Mouse (Mus musculus): ENCODE data around the gene Foxn2. TPM values are rescaled to one million over a fixed set of nuclear protein-coding genes. Genes with fewer than 3 reads are reported as not detected.
A peak's percentile ranks its signal among the peaks of the same experiment; 100 is the strongest.

Gene Foxn2
- total RNA-seq (2018; cell fraction: chromatin; rRNA removed), result 100 to 1,000 TPM in 6 of 26 experiments, 10 to 100 TPM in 20; 39.4 to 161 (median 73.4) TPM
- 10 to 100 TPM; 20.5 to 51.2 (median 32.9) TPM for total RNA-seq (2018; cell fraction: cytosol; rRNA removed)
- total RNA-seq (2018; cell fraction: nucleus; rRNA removed), result 100 to 1,000 TPM in 2 of 26 experiments, 10 to 100 TPM in 24; 44.0 to 110 (median 74.3) TPM
- polyA plus RNA-seq (2018), result 16.4 to 21.5 TPM (median 17.1 TPM) in 3 replicates

DNA sequence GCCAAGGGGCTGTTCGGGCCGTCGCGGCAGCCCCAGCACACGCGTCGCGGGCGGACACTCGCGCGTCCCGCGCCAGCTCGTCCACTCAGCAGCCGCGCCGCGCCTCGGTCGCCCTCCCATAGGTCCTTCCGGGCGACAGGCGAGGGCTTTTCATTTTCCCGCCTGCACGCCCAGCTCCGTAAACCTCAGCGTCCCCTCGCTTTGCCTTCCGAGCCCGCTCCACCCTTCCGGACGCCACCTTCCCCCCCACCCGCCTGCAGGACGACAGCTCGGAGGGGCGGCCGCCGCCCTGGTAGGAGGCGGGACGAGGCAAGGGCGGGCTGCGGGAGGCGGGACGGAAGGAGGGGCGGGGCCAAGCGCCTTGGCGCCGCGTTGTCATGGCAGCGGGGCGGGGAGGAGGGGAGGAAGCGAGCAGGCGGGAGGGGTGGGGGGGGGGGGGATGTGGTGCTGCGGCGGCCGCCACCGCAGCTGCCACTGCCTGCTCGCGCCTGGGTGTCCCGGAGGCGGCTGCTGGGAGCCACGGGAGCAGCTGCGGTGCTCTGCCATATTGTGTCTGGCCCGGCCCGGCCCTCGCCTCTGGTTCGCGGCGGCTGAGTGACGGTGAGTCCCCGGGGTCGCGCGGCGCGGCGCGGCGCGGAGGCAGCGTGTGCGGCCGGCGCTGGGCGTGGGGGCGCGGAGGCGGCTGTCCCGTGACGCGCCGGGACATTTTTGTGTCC is at the start of gene Foxn2:
Gene Foxn2, plus strand, starts transcription at position 427 of the 716 bp plus-strand sequence.
- Histone ChIP-seq H3K27ac (peak within 1 kb of the TSS; percentile 77), H3K36me3 (ENCODE audit: inconsistent target) (no peaks in the 10 kb centered on the region), H3K79me2 (ENCODE audit: inconsistent target) (peaks cover 40% of the 10 kb centered on the region), H3K4me3 (ENCODE audit: inconsistent target) (peak within 1 kb of the TSS; percentile 72)
- under 1% methylated on average over 58 of the region's 93 CpGs for WGBS (ENCODE audit: missing documents)

DNA sequence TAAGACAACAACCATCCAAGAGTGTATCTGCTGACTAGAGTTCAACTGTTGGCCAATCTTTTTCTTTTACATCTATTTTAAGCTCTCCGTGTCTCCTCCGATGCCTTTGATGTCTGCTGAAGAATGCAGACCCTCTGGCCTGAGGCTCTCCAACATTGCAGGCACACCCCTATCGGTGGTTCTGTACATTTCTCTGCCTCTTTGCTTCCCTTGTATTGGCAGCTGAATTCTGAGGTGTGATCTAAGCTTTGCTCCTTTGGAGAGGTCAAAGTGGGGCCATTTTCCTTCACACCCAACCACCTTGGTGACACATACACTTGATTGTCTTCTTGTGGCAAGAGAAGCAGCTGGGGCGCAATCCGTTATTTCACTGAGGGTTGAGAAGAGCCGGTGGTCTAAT is 43.0 kb upstream of the Foxn2 start:
- WGBS (ENCODE audit: missing documents), result 97% methylated on average over 6 of the region's 6 CpGs
- H3K4me3 ChIP-seq (ENCODE audit: inconsistent target), result no peak overlapping the region
- no peaks in the 10 kb centered on the region for H3K36me3 ChIP-seq (ENCODE audit: inconsistent target)
- H3K27ac ChIP-seq, result no peak overlapping the region
- no peaks in the 10 kb centered on the region for H3K79me2 ChIP-seq (ENCODE audit: inconsistent target)

DNA sequence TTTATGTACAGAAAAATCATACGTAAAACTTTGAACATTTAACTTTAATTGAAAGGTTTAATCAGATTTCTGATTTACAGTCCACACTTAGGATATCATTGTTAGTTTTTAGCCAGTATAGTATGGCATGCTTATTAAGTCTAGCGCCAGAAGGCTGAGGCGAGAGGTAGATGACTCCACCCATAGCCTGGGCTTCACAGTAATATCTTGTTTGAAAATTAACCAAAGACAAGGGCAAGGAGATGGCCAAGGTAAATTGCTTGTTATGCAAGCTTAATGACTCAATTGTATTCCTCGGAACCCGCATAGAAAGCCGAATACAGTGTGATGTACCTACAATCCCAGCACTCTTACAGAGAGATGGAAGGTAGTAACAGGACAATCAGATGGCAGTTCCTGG is 42.4 kb upstream of the Foxn2 start:
- 99% methylated on average over 6 of the region's 6 CpGs for whole genome bisulfite sequencing (ENCODE audit: missing documents)
- no peak overlapping the region for H3K27ac ChIP-seq
- H3K36me3 ChIP-seq (ENCODE audit: inconsistent target), result no peaks in the 10 kb centered on the region
- no peaks in the 10 kb centered on the region for H3K79me2 ChIP-seq (ENCODE audit: inconsistent target)
- no peak overlapping the region for H3K4me3 ChIP-seq (ENCODE audit: inconsistent target)

GRCm38 (mm10) chr17:88398854-88399253 is 41.7 kb upstream of the Foxn2 start:
- WGBS (ENCODE audit: missing documents), result 85% methylated on average over 4 of the region's 4 CpGs
- Histone ChIP-seq H3K27ac (no peak overlapping the region), H3K79me2 (ENCODE audit: inconsistent target) (no peaks in the 10 kb centered on the region), H3K4me3 (ENCODE audit: inconsistent target) (no peak overlapping the region), H3K36me3 (ENCODE audit: inconsistent target) (no peaks in the 10 kb centered on the region)

GRCm38 (mm10) chr17:88400122-88400521 is 40.4 kb upstream of the Foxn2 start:
- H3K36me3 ChIP-seq (ENCODE audit: inconsistent target), result no peaks in the 10 kb centered on the region
- H3K4me3 ChIP-seq (ENCODE audit: inconsistent target), result no peak overlapping the region
- 87% methylated on average over 6 of the region's 6 CpGs for WGBS (ENCODE audit: missing documents)
- H3K79me2 ChIP-seq (ENCODE audit: inconsistent target), result no peaks in the 10 kb centered on the region
- H3K27ac ChIP-seq, result no peak overlapping the region

DNA sequence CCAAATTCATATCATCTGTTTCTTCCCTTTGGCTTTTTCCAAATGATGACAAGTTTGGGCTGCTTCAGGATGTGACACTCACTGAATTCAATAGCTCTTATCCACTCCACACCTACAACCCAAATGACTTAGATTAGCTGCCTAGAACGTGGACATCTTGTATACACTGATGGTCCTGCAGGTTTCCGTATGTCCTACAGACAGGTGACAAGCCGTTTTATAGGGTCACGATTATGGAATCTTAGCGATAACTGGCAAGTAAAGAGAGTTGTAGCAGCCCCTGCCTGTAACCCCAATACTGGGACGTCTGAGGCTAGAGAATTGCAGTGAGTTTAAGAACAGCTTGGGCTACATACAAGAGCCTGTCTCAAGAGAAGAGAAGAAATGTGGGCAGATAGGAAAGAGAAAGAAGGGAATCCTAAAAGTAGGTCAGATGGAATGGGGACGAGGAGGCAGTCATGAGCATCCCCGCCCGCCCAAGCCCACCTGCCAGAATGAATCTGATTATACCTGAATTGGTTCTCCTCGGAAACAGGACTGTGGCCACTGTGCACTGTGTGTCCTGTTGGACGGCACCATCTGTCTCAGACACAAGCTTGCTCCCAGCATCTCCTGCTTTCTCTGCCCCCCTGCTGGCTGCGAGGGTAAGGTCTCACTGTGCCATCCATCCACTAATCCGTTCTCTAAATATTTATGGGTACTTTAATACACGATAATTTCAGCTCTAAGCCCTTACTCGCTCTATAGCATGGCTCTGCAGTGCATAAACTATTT is 39.6 kb upstream of the Foxn2 start:
- Histone ChIP-seq H3K79me2 (ENCODE audit: inconsistent target) (no peaks in the 10 kb centered on the region), H3K4me3 (ENCODE audit: inconsistent target) (no peak overlapping the region), H3K36me3 (ENCODE audit: inconsistent target) (no peaks in the 10 kb centered on the region), H3K27ac (no peak overlapping the region)
- 91% methylated on average over 15 of the region's 15 CpGs for WGBS (ENCODE audit: missing documents)

GRCm38 (mm10) chr17:88403269-88403668 is 37.2 kb upstream of the Foxn2 start:
- 48% methylated on average over 6 of the region's 6 CpGs for whole genome bisulfite sequencing (ENCODE audit: missing documents)

DNA sequence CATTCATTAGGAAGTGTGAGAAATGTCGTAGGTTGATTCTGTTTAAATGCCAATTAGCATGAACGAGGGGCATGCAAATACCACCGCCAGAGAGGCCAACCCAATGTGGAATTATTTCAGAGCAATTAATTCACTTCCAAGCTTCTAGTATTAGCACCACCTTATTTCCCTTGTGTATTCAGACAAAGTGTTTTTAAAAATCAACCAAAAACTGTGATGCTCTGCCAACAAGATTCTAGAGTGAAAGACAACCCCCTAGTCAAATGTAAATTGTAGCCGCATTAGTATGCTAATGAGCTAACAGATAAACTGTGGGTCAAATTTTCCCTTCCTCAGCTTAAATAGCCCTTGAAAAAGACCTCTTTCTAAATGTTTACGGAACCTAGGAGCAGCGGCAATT is 36.0 kb upstream of the Foxn2 start:
- Histone ChIP-seq H3K36me3 (ENCODE audit: inconsistent target) (no peaks in the 10 kb centered on the region), H3K4me3 (ENCODE audit: inconsistent target) (no peak overlapping the region), H3K27ac (no peak overlapping the region), H3K79me2 (ENCODE audit: inconsistent target) (no peaks in the 10 kb centered on the region)
- WGBS (ENCODE audit: missing documents), result 73% methylated on average over 6 of the region's 6 CpGs

More at GRCm38 (mm10) chr17:88403269-88403668, 37.2 kb upstream of the Foxn2 start:
- Histone ChIP-seq H3K36me3 (ENCODE audit: inconsistent target) (no peaks in the 10 kb centered on the region), H3K27ac (no peak overlapping the region), H3K4me3 (ENCODE audit: inconsistent target) (no peak overlapping the region), H3K79me2 (ENCODE audit: inconsistent target) (no peaks in the 10 kb centered on the region)

- H3K27ac ChIP-seq, result no peak overlapping the region
- 35% methylated on average over 19 of the region's 19 CpGs for WGBS (ENCODE audit: missing documents)
- no peak overlapping the region for H3K4me3 ChIP-seq (ENCODE audit: inconsistent target)
- H3K36me3 ChIP-seq (ENCODE audit: inconsistent target), result no peaks in the 10 kb centered on the region
- H3K79me2 ChIP-seq (ENCODE audit: inconsistent target), result no peaks in the 10 kb centered on the region
Measured at GRCm38 (mm10) chr17:88405076-88405475, 35.4 kb upstream of the Foxn2 start.

DNA sequence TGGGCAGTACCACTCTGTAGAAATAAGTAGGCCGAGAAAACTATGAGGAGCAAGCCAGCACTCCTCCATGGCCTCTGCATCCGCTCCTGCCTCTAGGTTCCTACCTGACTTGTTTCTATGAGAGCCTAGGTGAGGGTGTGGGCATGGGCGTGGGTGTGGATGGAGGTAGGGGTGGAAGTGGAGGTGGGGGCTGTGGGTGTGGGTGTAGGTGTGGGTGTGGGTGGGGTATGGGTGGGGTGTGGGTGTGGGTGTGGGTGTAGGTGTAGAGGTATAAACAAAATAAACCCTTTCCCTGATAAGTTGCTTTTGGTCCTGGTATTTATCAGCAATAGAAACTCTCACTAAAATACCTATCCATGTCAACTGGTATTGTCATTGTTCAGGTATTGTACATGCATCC is 30.8 kb upstream of the Foxn2 start:
- H3K36me3 ChIP-seq (ENCODE audit: inconsistent target), result no peaks in the 10 kb centered on the region
- no peaks in the 10 kb centered on the region for H3K79me2 ChIP-seq (ENCODE audit: inconsistent target)
- WGBS (ENCODE audit: missing documents), result 96% methylated on average over 3 of the region's 3 CpGs
- no peak overlapping the region for H3K4me3 ChIP-seq (ENCODE audit: inconsistent target)
- H3K27ac ChIP-seq, result no peak overlapping the region

DNA sequence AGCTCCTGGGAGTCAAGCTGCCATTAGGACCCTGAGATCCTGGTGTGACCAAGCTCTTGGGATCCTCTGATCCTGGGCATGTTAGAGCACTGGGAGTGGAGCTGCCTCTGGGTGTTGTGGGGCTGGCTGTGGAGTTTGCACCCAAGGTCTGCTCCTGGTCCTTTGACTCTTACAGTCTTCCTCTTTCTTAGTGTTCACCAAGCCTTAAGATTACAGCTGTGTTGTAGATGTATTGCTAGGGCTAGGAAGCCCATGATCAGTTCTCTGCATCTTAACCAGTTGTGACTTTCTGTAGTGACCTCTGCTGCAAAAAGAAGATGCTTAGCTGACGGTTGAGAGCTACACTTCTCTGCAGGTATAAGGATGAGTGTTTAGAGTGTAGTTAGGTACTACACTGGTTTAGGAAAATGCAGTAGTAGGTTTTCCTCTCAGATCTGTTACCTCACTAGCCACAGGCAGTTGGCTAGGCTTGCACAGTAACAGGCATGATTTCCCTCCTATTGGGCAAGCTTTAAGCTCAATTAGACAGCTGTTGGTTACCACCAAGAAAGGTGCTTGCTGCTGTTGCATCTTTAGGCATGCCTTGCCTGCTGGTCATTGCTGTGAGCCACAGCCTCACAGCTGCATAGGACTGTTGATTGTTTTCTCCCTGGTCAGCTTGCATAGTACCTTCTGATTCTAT is 27.2 kb upstream of the Foxn2 start:
- Histone ChIP-seq H3K79me2 (ENCODE audit: inconsistent target) (no peaks in the 10 kb centered on the region), H3K36me3 (ENCODE audit: inconsistent target) (no peaks in the 10 kb centered on the region), H3K4me3 (ENCODE audit: inconsistent target) (no peak overlapping the region), H3K27ac (no peak overlapping the region)
- WGBS (ENCODE audit: missing documents), result 75% methylated on average over 1 of the region's 1 CpGs

GRCm38 (mm10) chr17:88420426-88420825 is 20.1 kb upstream of the Foxn2 start:
- H3K79me2 ChIP-seq (ENCODE audit: inconsistent target), result no peaks in the 10 kb centered on the region
- no peaks in the 10 kb centered on the region for H3K36me3 ChIP-seq (ENCODE audit: inconsistent target)
- no peak overlapping the region for H3K4me3 ChIP-seq (ENCODE audit: inconsistent target)
- 96% methylated on average over 4 of the region's 4 CpGs for WGBS (ENCODE audit: missing documents)
- no peak overlapping the region for H3K27ac ChIP-seq

DNA sequence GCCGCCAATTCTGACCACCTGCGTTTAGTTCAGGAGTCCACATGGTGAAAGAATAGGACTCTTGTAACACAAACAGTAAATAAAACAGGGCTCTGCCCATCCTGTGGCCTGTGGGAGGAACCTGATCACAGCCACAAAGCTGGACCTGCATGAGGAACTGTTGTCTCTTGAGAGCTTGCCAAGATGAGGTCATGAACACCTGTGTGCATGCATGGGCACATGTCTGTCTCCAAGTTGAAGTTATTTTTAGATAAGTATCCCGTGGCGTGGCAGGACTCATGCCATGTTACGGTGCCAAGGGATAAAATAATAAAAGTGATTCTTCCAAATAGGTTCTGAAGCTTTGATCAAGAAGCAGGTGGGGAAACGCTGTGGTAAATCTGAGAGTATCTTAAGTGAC is 19.3 kb upstream of the Foxn2 start:
- Histone ChIP-seq H3K79me2 (ENCODE audit: inconsistent target) (no peaks in the 10 kb centered on the region), H3K27ac (no peak overlapping the region), H3K4me3 (ENCODE audit: inconsistent target) (no peak overlapping the region), H3K36me3 (ENCODE audit: inconsistent target) (no peaks in the 10 kb centered on the region)
- whole genome bisulfite sequencing (ENCODE audit: missing documents), result 66% methylated on average over 6 of the region's 6 CpGs

GRCm38 (mm10) chr17:88430719-88431118 is 9.8 kb upstream of the Foxn2 start:
- Histone ChIP-seq H3K79me2 (ENCODE audit: inconsistent target) (no peaks in the 10 kb centered on the region), H3K36me3 (ENCODE audit: inconsistent target) (no peaks in the 10 kb centered on the region), H3K27ac (no peak overlapping the region), H3K4me3 (ENCODE audit: inconsistent target) (no peak overlapping the region)
- 81% methylated on average over 2 of the region's 2 CpGs for WGBS (ENCODE audit: missing documents)
